In genomic region chr11:59860467-59860866, GRCm38 (mm10) we compare ENCODE assay signal across 30 mouse cellular contexts. TPM values are rescaled to one million over a fixed set of nuclear protein-coding genes. Genes with fewer than 3 reads are reported as not detected.
A peak's percentile ranks its signal among the peaks of the same experiment; 100 is the strongest.
DNase-seq lines count a peak whose midpoint lies in the region; ATAC-seq and TF ChIP-seq lines count a peak whose summit lies in the region.
"Had no signal": no experiment of that assay in that cellular context is flagged by ENCODE, and none has a peak within 500 bp of the region (broad histone marks: within the 10 kb centered on the region; RNA-seq: fewer than 3 reads in every experiment).

No protein-coding gene starts in this region.

- 70% methylated on average over 11 of the region's 11 CpGs for WGBS in kidney, embryonic 16.5 days
- WGBS in midbrain, embryonic 10.5 days: 86% methylated on average over 11 of the region's 11 CpGs
- 83% methylated on average over 11 of the region's 11 CpGs for WGBS in midbrain, embryonic 16.5 days
- 89% methylated on average over 11 of the region's 11 CpGs for WGBS in forebrain, postnatal 0 days

- H3K36me3 ChIP-seq in kidney, embryonic 16.5 days (ENCODE audit: insufficient read depth, low read length): 0 out of 2 replicates have a peak, but pooled peaks cover 3% of the 10 kb centered on the region
- peaks cover 19% of the 10 kb centered on the region for H3K36me3 ChIP-seq in midbrain, embryonic 10.5 days
- H3K36me3 ChIP-seq in midbrain, embryonic 16.5 days (ENCODE audit: control insufficient read depth, insufficient read depth, low read length): peaks cover 3% of the 10 kb centered on the region; the same call in 1 of the 2 replicates
- H3K36me3 ChIP-seq in forebrain, postnatal 0 days (ENCODE audit: insufficient read depth): no peaks in the 10 kb centered on the region; the same call in 1 of the 2 replicates

- H3K4me2 ChIP-seq in kidney, embryonic 16.5 days (replicated peaks; ENCODE audit: low read depth, low read length): no peak overlapping the region
- no peak overlapping the region for H3K4me2 ChIP-seq in midbrain, embryonic 16.5 days (ENCODE audit: low read length)
- no peak overlapping the region for H3K4me2 ChIP-seq in forebrain, postnatal 0 days (ENCODE audit: low read depth)
- H3K4me2 ChIP-seq: embryonic facial prominence, embryonic 13.5 days; heart, embryonic 12.5 days; intestine, embryonic 15.5 days; limb, embryonic 15.5 days; liver, embryonic 13.5 days; midbrain, embryonic 11.5 days had no signal

- no peak overlapping the region for H3K27ac ChIP-seq in kidney, embryonic 16.5 days (ENCODE audit: low read length)
- H3K27ac ChIP-seq in midbrain, embryonic 10.5 days (replicated peaks): peak overlapping the region; percentile 42; the same call in 1 of the 2 replicates
- H3K27ac ChIP-seq in midbrain, embryonic 16.5 days (ENCODE audit: low read length): no peak overlapping the region
- H3K27ac ChIP-seq in forebrain, postnatal 0 days (ENCODE audit: low read depth, low read length): no peak overlapping the region
- H3K27ac ChIP-seq: embryonic facial prominence, embryonic 13.5 days; heart, adult 2 months; intestine, embryonic 15.5 days; limb, embryonic 10.5 days; limb, embryonic 15.5 days; liver, embryonic 13.5 days; stomach, postnatal 0 days had no signal

- 0 out of 2 replicates have a peak, but pooled peaks have one; percentile 15 for ATAC-seq in kidney, embryonic 16.5 days (ENCODE audit: low FRiP score, low TSS enrichment)
- ATAC-seq in midbrain, embryonic 16.5 days: no peak
- ATAC-seq in forebrain, postnatal 0 days: no peak
- ATAC-seq: CD4-positive, CD25-positive, alpha-beta regulatory T cell, adult 4 months; hindbrain, embryonic 16.5 days; intestine, embryonic 15.5 days; lung, postnatal 0 days had no signal

- H3K4me3 ChIP-seq in kidney, embryonic 16.5 days (ENCODE audit: low read length): no peak overlapping the region
- H3K4me3 ChIP-seq in midbrain, embryonic 10.5 days: no peak overlapping the region
- H3K4me3 ChIP-seq in midbrain, embryonic 16.5 days (ENCODE audit: low read depth, low read length): no peak overlapping the region
- no peak overlapping the region for H3K4me3 ChIP-seq in forebrain, postnatal 0 days (ENCODE audit: low read depth, low read length)
- H3K4me3 ChIP-seq: embryonic facial prominence, embryonic 13.5 days; erythroblast, embryonic 14.5 days; heart, adult 2 months; heart, embryonic 12.5 days; intestine, embryonic 15.5 days; limb, embryonic 10.5 days; limb, embryonic 15.5 days; liver, embryonic 13.5 days had no signal

- TF ChIP-seq CTCF in forebrain, postnatal 0 days (IDR thresholded peaks at IDR 0.05; ENCODE audit: low read depth): no peak

- H3K4me1 ChIP-seq in kidney, embryonic 16.5 days (ENCODE audit: insufficient read depth, low read length): no peaks in the 10 kb centered on the region
- 0 out of 2 replicates have a peak, but pooled peaks cover 12% of the 10 kb centered on the region for H3K4me1 ChIP-seq in midbrain, embryonic 10.5 days
- H3K4me1 ChIP-seq in midbrain, embryonic 16.5 days (ENCODE audit: control insufficient read depth, insufficient read depth, low read length): no peaks in the 10 kb centered on the region
- H3K4me1 ChIP-seq in forebrain, postnatal 0 days (ENCODE audit: insufficient read depth): no peaks in the 10 kb centered on the region
- H3K4me1 ChIP-seq: embryonic facial prominence, embryonic 13.5 days; heart, embryonic 12.5 days; intestine, embryonic 15.5 days; limb, embryonic 15.5 days had no signal

- no peak for DNase-seq in kidney, adult 9 months
- DNase-seq in midbrain, embryonic 10.5 days (ENCODE audit: low spot score): no peak
- DNase-seq in right cerebral cortex, adult 2 months (ENCODE audit: low spot score in 2 of 2): peak; percentile 22 to 26
- no peak for DNase-seq in right cerebral cortex, postnatal 14 days
- no peak for DNase-seq in forebrain, postnatal 0 days
- DNase-seq: adrenal gland, postnatal 25 days; cerebellum, adult 18-20 months; cerebellum, postnatal 10 days; heart, adult 2 months; heart, postnatal 4 days; kidney, adult 2 months; kidney, postnatal 10 days; liver, embryonic 13.5 days; lung, adult 18-20 months; lung, postnatal 4 days; thymus, adult 18-20 months; thymus, postnatal 25 days had no signal

- no peaks in the 10 kb centered on the region for H3K9me3 ChIP-seq in kidney, embryonic 16.5 days (ENCODE audit: low read length)
- H3K9me3 ChIP-seq in midbrain, embryonic 10.5 days (replicated peaks): no peaks in the 10 kb centered on the region
- H3K9me3 ChIP-seq in midbrain, embryonic 16.5 days (replicated peaks; ENCODE audit: control insufficient read depth, low read length, poor library complexity, severe bottlenecking): no peaks in the 10 kb centered on the region
- H3K9me3 ChIP-seq in forebrain, postnatal 0 days (ENCODE audit: low read length): no peaks in the 10 kb centered on the region
- H3K9me3 ChIP-seq: embryonic facial prominence, embryonic 13.5 days; heart, embryonic 12.5 days; intestine, embryonic 15.5 days; limb, embryonic 10.5 days; limb, embryonic 15.5 days; liver, embryonic 13.5 days had no signal

- H3K9ac ChIP-seq in kidney, embryonic 16.5 days (replicated peaks; ENCODE audit: low read length): no peak overlapping the region
- H3K9ac ChIP-seq in midbrain, embryonic 16.5 days (ENCODE audit: low read depth, low read length): no peak overlapping the region
- no peak overlapping the region for H3K9ac ChIP-seq in forebrain, postnatal 0 days
- H3K9ac ChIP-seq: heart, embryonic 12.5 days; intestine, embryonic 15.5 days; limb, embryonic 15.5 days; liver, embryonic 13.5 days had no signal

- H3K27me3 ChIP-seq in kidney, embryonic 16.5 days (ENCODE audit: insufficient read depth, low read length): no peaks in the 10 kb centered on the region
- H3K27me3 ChIP-seq in midbrain, embryonic 10.5 days (ENCODE audit: low read depth, poor library complexity, severe bottlenecking): no peaks in the 10 kb centered on the region
- H3K27me3 ChIP-seq in midbrain, embryonic 16.5 days (ENCODE audit: control insufficient read depth, insufficient read depth, low read depth, low read length): no peaks in the 10 kb centered on the region
- H3K27me3 ChIP-seq in forebrain, postnatal 0 days (ENCODE audit: insufficient read depth, low read length): no peaks in the 10 kb centered on the region
- H3K27me3 ChIP-seq: embryonic facial prominence, embryonic 13.5 days; heart, embryonic 12.5 days; intestine, embryonic 15.5 days; limb, embryonic 15.5 days; liver, embryonic 13.5 days had no signal

RNA-seq across cellular contexts. Expression of gene Cops3, which starts 20.8 kb away (rescaled TPM):
- polyA plus RNA-seq in kidney, embryonic 16.5 days (2015; fragmentation: Nextera tagmentation; extraction: Ambion mirVana): 215 and 224 TPM in 2 replicates
- polyA plus RNA-seq in midbrain, embryonic 10.5 days (2016; fragmentation: Nextera tagmentation; extraction: Ambion mirVana): 249 and 250 TPM in 2 replicates
- polyA plus RNA-seq in midbrain, embryonic 16.5 days (2015; fragmentation: Nextera tagmentation; extraction: Ambion mirVana): 174 and 180 TPM in 2 replicates
- total RNA-seq in forebrain, postnatal 0 days (2014; rRNA removed): 132 and 138 TPM in 2 replicates
- 158 and 169 TPM in 2 replicates for polyA plus RNA-seq in forebrain, postnatal 0 days (2015; fragmentation: Nextera tagmentation; extraction: Ambion mirVana)

RNA-seq across cellular contexts. Expression of gene Nt5m, which starts 21.2 kb away (rescaled TPM):
- polyA plus RNA-seq in kidney, embryonic 16.5 days (2015; fragmentation: Nextera tagmentation; extraction: Ambion mirVana): 44.4 and 46.3 TPM in 2 replicates
- polyA plus RNA-seq in midbrain, embryonic 10.5 days (2016; fragmentation: Nextera tagmentation; extraction: Ambion mirVana): 40.9 and 44.4 TPM in 2 replicates
- 68.5 and 75.8 TPM in 2 replicates for polyA plus RNA-seq in midbrain, embryonic 16.5 days (2015; fragmentation: Nextera tagmentation; extraction: Ambion mirVana)
- total RNA-seq in forebrain, postnatal 0 days (2014; rRNA removed): 62.2 and 63.0 TPM in 2 replicates
- 82.3 and 85.9 TPM in 2 replicates for polyA plus RNA-seq in forebrain, postnatal 0 days (2015; fragmentation: Nextera tagmentation; extraction: Ambion mirVana)

RNA-seq across cellular contexts. Expression of gene Flcn, which starts 50.7 kb away (rescaled TPM):
- 37.7 and 41.5 TPM in 2 replicates for polyA plus RNA-seq in kidney, embryonic 16.5 days (2015; fragmentation: Nextera tagmentation; extraction: Ambion mirVana)
- 31.7 and 32.7 TPM in 2 replicates for polyA plus RNA-seq in midbrain, embryonic 10.5 days (2016; fragmentation: Nextera tagmentation; extraction: Ambion mirVana)
- 45.2 and 48.2 TPM in 2 replicates for polyA plus RNA-seq in midbrain, embryonic 16.5 days (2015; fragmentation: Nextera tagmentation; extraction: Ambion mirVana)
- total RNA-seq in forebrain, postnatal 0 days (2014; rRNA removed): 33.7 and 36.9 TPM in 2 replicates
- 25.0 and 31.4 TPM in 2 replicates for polyA plus RNA-seq in forebrain, postnatal 0 days (2015; fragmentation: Nextera tagmentation; extraction: Ambion mirVana)

Comparison
In these comparisons a context has a peak if more than half of its experiments do, and no peak if none do; other contexts are left out.
1. DNase-seq: peak in right cerebral cortex, adult 2 months (2 of 2); none in kidney, adult 9 months (single experiment), midbrain, embryonic 10.5 days (single experiment), right cerebral cortex, postnatal 14 days (single experiment) and forebrain, postnatal 0 days (single experiment).